Mouse (Mus musculus): ENCODE measurements around the gene Cnp.

GRCm38 (mm10) chr11:100536466-100536865 is 38.2 kb upstream of the Cnp start:
- TF ChIP-seq POLR2A (IDR thresholded peaks at IDR 0.05; ENCODE audit: low read depth, low read length) = no peak
- no peak for TF ChIP-seq CTCF (IDR thresholded peaks at IDR 0.05; ENCODE audit: extremely low read depth, insufficient read depth, insufficient read length, insufficient replicate concordance)

All from spleen, adult 2 months (tissue).